Mouse (Mus musculus) liver, embryonic 14.5 days (tissue): Measurements from ENCODE around the gene Tgtp2.

Experiments
- CTCF ChIP-seq: IDR thresholded peaks from 2 replicates; pipeline ENCODE4 v1.5.1; 2016; ENCODE audit warnings: antibody characterized with exemption, low read depth, control low read depth
- EP300 ChIP-seq: IDR thresholded peaks from 2 replicates; pipeline ENCODE4 v1.6.1; 2016; ENCODE audit warnings: antibody characterized with exemption, low read depth

- no peak for TF ChIP-seq EP300
- TF ChIP-seq CTCF, result no peak
Measured at GRCm38 (mm10) chr11:49084385-49084784, 20.4 kb upstream of the Tgtp2 start.
